Mouse (Mus musculus) olfactory bulb, adult 2 months (tissue): ENCODE results near the gene Glra1. TPM values are rescaled to one million over a fixed set of nuclear protein-coding genes. Genes with fewer than 3 reads are reported as not detected.

Experiments used
- H3K27ac ChIP-seq: fragments of 200-500 bp; 2 replicates; pipeline ENCODE4 v1.5.1; 2012; ENCODE audit warnings: low read depth, low read length; ENCODE audit not compliant: insufficient read depth
- H3K4me1 ChIP-seq: fragments of 200-500 bp; 2 replicates; pipeline ENCODE4 v1.6.1; 2012; ENCODE audit warnings: low read length; ENCODE audit not compliant: control insufficient read depth, insufficient read depth
- H3K4me3 ChIP-seq: fragments of 200-500 bp; 2 replicates; pipeline ENCODE4 v1.5.1; 2012; ENCODE audit warnings: mild to moderate bottlenecking, low read depth, low read length, moderate library complexity; ENCODE audit not compliant: insufficient read depth
- CTCF ChIP-seq: fragments of 200-500 bp; IDR thresholded peaks from 2 replicates; pipeline ENCODE4 v1.5.1; 2012; ENCODE audit warnings: low read depth, mild to moderate bottlenecking, low read length, moderate library complexity; ENCODE audit not compliant: insufficient read depth
- POLR2A ChIP-seq: fragments of 200-500 bp; IDR thresholded peaks from 2 replicates; pipeline ENCODE4 v1.6.1; 2012; ENCODE audit warnings: mild to moderate bottlenecking, low read depth, low read length, moderate library complexity; ENCODE audit not compliant: insufficient read depth
- WGBS: fragments of 180-500 bp; shearing (Covaris S2); methylation state at CpG from one replicate; pipeline ENCODE4 v1.1.7; 2018; 5-methylcytosine and 5-hydroxymethylcytosine counted together
- polyA plus RNA-seq: library from polyadenylated mRNA; stranded (reverse); fragments of >200 nt; gene quantifications from 2 replicates; pipeline ENCODE4 v1.2.4, GENCODE M21; 2012; ENCODE audit warnings: low replicate concordance; ENCODE audit not compliant: missing spikeins, insufficient read depth, insufficient read length

Glra1 gene
- polyA plus RNA-seq, 1 experiment: not detected

DNA sequence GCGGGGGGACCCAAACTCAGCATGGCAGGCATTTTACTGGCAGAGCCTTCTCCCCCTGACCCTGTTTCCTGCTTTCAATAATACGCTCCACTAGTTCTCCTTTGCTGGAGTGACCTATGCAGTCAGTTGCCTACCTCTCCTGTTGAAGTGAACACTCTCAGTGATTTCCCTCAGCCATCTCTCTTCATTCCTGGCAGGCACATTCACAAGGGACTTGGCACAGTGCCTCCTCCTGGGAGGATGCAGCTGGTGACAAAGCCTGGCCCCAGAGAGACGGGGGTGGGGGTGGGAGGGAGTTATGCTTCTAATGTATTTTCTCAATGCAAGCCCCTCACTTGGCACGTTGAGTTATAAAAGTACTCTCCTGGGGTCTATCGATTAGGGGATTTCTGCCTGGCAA is 74.6 kb downstream of the Glra1 start:
- H3K27ac ChIP-seq: no peak overlapping the region
- no peak for TF ChIP-seq CTCF
- TF ChIP-seq POLR2A: no peak
- 41% methylated on average over 5 of the region's 5 CpGs for WGBS
- H3K4me3 ChIP-seq: no peak overlapping the region
- no peaks in the 10 kb centered on the region for H3K4me1 ChIP-seq

DNA sequence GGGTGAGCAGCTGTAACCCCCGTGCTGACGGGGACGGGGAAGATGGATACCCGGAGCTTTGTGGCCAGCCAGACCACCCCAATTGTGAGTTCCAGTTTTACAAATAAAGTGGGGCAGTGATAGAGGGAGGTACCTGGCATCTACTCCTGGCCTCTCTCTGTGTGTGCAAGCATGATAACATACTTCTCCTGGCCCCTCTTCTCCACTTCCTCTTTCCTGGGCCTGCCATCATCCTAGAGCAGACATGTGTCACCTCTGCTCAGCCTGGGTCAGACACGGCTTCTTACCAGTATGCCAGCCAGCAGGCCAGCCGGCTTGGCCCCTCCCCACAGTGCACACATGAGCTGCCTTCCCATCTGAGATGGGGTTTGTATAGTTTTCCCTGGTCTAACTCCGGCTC is 77.3 kb downstream of the Glra1 start:
- 82% methylated on average over 7 of the region's 7 CpGs for WGBS
- Histone ChIP-seq H3K4me1 (no peaks in the 10 kb centered on the region), H3K27ac (no peak overlapping the region), H3K4me3 (no peak overlapping the region)
- no peak for TF ChIP-seq POLR2A

DNA sequence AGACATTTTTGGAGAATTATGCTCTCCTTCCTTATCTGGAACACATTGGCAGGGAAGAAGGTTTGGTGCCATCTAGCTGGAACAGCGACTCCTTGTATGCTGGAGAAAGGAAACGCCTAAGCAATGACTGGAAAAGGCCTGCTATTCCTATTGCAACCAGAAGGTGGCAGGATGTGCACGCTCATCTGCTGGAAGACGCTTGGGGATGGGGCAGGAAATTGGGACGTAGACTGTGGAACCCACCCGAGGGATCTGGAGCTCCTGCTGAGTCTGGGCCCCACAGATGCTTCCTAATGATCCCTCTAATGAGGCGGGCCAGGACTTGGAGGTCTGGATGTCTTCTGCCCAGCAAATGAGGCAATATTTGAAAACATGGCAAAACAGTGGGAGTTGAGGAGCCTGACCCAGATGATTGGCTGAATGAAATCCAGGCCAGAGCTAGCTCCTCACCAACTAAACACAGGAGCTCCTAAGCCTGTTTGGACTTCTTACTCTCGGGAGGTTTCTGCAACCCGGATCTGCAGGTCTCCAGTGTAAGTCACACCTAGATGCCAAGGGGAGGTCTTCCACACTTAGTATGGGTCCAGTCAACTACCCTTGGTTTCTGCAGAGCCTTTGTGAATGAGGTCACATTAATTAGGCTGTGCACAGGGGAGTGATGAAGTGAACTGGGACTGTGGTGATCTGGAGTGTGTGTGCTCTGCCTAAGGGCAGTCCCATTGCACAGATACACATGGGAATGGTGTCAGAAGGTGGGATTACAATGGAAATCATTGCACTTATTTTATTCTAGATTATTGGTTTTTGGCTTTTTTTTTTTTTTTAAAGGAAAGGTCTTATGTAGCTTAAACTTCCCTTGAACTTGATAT is 89.0 kb downstream of the Glra1 start:
- Histone ChIP-seq H3K4me1 (no peaks in the 10 kb centered on the region), H3K4me3 (no peak overlapping the region), H3K27ac (no peak overlapping the region)
- TF ChIP-seq CTCF (peak; percentile 79), POLR2A (no peak)
- WGBS: 5% methylated on average over 9 of the region's 9 CpGs

DNA sequence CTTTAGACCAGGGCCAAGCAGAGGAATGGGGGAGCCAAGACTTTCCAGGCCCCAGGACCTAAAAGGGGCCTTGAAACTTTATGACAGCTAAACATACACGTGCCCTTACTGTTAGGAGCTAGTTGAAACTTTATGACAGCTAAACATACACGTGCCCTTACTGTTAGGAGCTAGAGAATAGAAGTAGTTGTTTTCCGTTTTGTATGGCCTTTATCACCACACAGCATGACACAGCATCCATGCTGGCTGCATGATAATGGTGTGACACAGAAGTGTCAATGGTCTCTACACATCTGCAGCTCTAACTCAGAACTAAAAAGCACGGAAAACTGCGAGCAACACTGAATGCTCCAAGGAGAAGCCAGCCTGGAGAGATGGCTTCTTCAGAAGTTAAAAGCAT is 90.3 kb downstream of the Glra1 start:
- Histone ChIP-seq H3K4me1 (no peaks in the 10 kb centered on the region), H3K27ac (no peak overlapping the region), H3K4me3 (no peak overlapping the region)
- TF ChIP-seq POLR2A (no peak), CTCF (no peak)
- 86% methylated on average over 5 of the region's 5 CpGs for WGBS

DNA sequence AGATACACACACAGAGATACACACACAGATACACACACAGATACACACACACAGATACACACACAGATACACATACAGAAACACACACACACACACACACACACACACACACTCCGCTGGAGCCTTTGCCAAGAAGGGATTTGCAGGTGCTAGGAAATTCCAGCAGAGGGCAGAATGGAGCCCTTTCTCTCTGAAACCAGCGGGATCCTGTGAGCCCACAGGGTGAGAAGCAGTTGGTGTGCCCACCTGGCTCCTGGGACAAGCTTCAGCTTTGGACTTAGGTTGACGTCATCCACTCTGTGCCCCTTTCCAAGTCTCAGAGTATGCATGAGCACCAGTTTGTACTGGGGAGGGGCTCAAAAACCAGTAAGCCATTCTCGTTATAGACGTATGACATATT is 96.6 kb downstream of the Glra1 start:
- Histone ChIP-seq H3K27ac (no peak overlapping the region), H3K4me1 (no peaks in the 10 kb centered on the region), H3K4me3 (no peak overlapping the region)
- WGBS: 68% methylated on average over 5 of the region's 5 CpGs
- no peak for TF ChIP-seq POLR2A

DNA sequence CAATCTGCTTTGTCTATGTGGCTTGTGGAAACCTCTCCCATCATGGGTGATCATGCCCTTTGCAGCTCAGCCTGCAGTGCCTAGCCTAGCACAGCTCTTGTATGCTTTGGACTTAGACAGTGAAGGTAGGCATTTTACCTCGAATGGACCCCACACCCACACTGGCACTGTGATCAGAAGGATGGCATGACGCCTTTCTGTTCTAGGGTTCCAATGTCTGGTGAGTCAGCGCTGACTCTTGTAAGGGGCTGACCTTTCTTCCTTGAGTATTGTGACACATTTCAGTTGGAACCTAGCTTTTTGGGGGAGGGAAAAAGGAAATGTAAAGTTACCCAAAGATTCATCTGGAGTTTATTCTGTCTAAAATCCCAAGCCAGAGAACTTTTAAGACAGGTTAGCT is 102.5 kb downstream of the Glra1 start:
- TF ChIP-seq POLR2A (no peak), CTCF (no peak)
- H3K27ac ChIP-seq: no peak overlapping the region
- WGBS: 75% methylated on average over 3 of the region's 3 CpGs
- H3K4me3 ChIP-seq: no peak overlapping the region
- H3K4me1 ChIP-seq: peaks cover 3% of the 10 kb centered on the region; the same call in 1 of the 2 replicates

DNA sequence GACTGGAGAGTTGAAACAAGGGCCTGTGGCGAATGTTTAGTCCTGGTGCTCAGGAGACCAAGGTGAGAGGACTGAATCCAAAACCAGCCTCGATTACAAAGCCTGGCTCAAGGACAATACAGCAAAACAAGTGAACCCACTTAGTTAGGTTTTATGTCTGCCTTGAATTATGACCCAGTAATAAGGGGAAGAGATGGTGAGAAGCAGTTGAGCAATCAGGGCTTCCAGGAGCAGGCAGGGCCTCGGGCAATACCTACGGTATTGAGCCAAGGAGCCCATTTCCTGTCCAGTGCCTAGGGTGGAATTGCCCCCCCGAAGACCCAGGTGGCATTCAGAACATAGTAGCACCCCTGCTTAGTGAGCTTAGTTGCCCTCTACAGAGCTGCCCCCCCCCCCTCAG is 105.1 kb downstream of the Glra1 start:
- Histone ChIP-seq H3K4me1 (peaks cover 3% of the 10 kb centered on the region; the same call in 1 of the 2 replicates), H3K4me3 (no peak overlapping the region), H3K27ac (no peak overlapping the region)
- WGBS: 83% methylated on average over 5 of the region's 5 CpGs
- no peak for TF ChIP-seq CTCF
- TF ChIP-seq POLR2A: no peak

DNA sequence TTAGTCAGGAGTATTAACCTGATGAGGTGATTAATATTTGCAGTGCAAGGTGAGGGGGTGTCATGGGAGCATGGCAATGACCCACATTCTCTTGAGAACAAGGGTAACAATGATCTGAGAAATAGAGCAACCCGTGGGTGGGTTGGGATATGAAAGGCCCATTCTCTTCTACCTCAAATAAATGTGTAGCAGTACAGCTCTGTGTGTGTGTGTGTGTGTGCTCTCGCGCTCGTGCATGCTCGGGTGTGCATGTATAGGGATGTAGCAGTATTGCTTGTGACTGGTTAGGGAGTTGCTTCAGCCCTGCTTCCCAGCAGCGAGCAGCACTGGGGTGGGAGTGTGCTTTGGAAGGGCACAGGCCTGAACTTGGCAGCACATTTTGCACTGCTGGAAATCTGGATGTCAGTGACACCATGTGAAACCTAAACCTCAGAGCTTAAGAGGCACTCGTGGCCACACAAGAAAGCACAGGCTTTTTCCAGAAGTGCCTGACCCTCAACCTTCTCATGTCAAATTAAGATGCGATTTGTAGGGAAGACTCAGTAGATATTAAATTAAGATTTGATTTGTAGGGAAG is 106.0 kb downstream of the Glra1 start:
- no peak overlapping the region for H3K27ac ChIP-seq
- WGBS: 60% methylated on average over 8 of the region's 8 CpGs
- H3K4me1 ChIP-seq: peaks cover 3% of the 10 kb centered on the region; the same call in 1 of the 2 replicates
- TF ChIP-seq POLR2A: no peak
- H3K4me3 ChIP-seq: no peak overlapping the region

DNA sequence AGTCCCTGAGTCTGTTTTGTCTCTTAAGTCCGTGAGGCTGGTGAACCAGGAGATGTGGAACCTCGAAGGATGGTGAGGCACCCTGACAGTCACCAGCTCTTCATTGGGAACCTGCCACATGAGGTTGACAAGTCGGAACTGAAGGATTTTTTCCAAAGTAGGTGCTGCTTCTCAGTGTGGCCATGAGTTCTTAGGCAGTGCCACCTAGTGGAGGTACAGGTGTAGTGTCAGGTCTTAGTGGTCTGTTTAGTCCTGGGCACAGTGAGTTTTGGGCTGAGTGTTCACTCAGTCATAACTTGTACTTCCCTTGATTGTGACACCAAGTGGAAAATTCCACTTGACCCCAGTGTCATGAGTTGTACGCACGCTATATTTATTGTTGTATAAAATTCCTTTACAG is 110.1 kb downstream of the Glra1 start:
- Histone ChIP-seq H3K4me3 (no peak overlapping the region), H3K4me1 (peaks cover 3% of the 10 kb centered on the region; the same call in 1 of the 2 replicates), H3K27ac (no peak overlapping the region)
- TF ChIP-seq POLR2A (no peak), CTCF (no peak)
- 64% methylated on average over 5 of the region's 5 CpGs for WGBS

DNA sequence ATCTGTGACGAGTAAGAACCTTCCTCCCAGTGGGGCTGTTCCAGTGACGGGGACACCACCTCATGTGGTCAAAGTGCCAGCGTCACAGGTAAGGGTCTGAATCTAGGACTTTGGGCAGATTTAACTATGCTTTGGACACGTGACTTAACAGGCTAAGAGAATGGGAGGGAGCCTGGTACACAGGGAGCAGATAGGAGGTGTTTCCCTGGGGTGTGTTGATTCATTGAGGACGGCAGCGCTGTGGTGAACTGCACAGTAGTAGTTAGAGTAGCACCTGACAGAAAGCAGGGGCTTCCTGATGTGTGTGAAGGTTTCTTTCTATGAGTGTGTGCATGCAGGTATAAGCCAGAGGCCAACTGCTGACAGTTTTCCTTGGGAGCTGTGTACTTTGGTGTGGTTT is 111.8 kb downstream of the Glra1 start:
- no peak overlapping the region for H3K27ac ChIP-seq
- H3K4me1 ChIP-seq: no peaks in the 10 kb centered on the region
- H3K4me3 ChIP-seq: no peak overlapping the region
- WGBS: 86% methylated on average over 6 of the region's 6 CpGs
- TF ChIP-seq CTCF (no peak), POLR2A (no peak)
